Mouse (Mus musculus): Measurements from ENCODE around the gene Dnaja3. TPM values are rescaled to one million over a fixed set of nuclear protein-coding genes. Genes with fewer than 3 reads are reported as not detected.

Gene Dnaja3
- 10 to 100 TPM; 61.5 to 64.2 TPM for total RNA-seq (2021)
- long read RNA-seq, experiment 1, transcript Dnaja3-201 (12 exons, 2,648 nt): minor isoform, 14 of 114 reads
- long read RNA-seq, experiment 1, transcript Dnaja3-202 (11 exons, 2,505 nt): major isoform, 81 of 114 reads
- long read RNA-seq, experiment 1, partial matches to known transcripts: 9 of 114 reads
- long read RNA-seq, experiment 1, other reads (novel, unspliced or antisense): 10 of 114 reads
- long read RNA-seq, experiment 2, transcript Dnaja3-201 (12 exons, 2,648 nt): minor isoform, 21 of 93 reads
- long read RNA-seq, experiment 2, transcript Dnaja3-202 (11 exons, 2,505 nt): major isoform, 58 of 93 reads
- long read RNA-seq, experiment 2, partial matches to known transcripts: 8 of 93 reads
- long read RNA-seq, experiment 2, other reads (novel, unspliced or antisense): 6 of 93 reads

- DNase-seq (ENCODE audit: low spot score in 2 of 2): peak; percentile 74 to 82
These were observed at the start of gene Dnaja3, which contains the start of gene Vasn for GRCm38 (mm10) chr16:4639831-4640237. Gene Dnaja3 (plus strand): TSS chr16:4639989. Gene Vasn (plus strand): TSS chr16:4639941.

GRCm38 (mm10) chr16:4590236-4590635, 49.6 kb upstream of the Dnaja3 start:
- DNase-seq (ENCODE audit: low spot score in 2 of 2): no peak

DNA sequence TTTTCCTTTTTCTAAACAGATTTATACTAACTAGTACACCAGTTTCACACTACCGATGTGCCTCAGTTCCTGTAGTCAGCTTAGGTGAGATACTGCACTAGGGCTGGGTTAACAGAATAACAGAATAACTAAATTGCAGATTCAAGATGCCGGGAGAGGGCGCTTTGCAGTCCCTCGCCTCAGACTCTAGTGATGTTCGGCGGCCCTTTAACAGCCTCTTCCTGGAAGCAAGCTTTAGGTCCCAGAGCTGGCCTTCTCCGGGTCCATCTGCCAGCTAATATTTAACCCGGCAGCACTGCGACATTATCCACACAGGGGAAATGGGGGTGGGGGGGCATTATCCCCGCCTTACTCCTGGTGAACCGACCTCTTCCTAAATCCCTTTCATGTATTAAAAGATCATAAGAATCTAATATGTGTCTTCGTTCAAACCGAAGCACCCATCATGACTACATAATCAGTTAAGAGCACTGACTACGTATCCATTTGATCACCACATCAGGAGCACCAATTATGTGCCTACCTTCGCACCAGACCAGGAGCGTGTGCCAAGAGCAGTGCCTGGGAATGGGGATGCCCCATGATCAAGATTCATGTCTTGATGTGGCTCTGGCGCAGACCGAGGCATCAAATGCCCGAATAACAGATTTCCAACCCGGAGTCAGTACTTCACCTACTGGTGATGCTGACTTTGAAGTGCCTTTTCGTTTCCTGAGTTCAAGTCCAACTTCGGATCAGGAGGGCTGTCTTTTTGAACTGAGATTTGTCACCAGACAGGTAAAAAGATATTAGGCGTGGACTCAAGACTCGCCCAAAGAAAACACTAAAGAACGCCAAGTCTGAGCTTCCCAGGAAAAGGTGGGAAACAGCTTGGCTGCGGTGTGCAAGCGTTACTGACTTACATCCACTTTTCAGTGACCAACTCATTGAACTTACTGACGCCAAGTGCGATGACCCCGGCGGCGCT, 46.6 kb upstream of the Dnaja3 start:
- peak; percentile 53 to 61 for DNase-seq (ENCODE audit: low spot score in 2 of 2)

- peak in 1 of 2 experiments; percentile 39 for DNase-seq (ENCODE audit: low spot score in 2 of 2)
These were observed 45.6 kb upstream of the Dnaja3 start, which contains the start of gene Glis2 for GRCm38 (mm10) chr16:4593971-4594813. Gene Glis2 (plus strand): TSS chr16:4594713.

GRCm38 (mm10) chr16:4594814-4595526, 44.8 kb upstream of the Dnaja3 start:
- peak in 1 of 2 experiments; percentile 25 for DNase-seq (ENCODE audit: low spot score in 2 of 2)

DNA sequence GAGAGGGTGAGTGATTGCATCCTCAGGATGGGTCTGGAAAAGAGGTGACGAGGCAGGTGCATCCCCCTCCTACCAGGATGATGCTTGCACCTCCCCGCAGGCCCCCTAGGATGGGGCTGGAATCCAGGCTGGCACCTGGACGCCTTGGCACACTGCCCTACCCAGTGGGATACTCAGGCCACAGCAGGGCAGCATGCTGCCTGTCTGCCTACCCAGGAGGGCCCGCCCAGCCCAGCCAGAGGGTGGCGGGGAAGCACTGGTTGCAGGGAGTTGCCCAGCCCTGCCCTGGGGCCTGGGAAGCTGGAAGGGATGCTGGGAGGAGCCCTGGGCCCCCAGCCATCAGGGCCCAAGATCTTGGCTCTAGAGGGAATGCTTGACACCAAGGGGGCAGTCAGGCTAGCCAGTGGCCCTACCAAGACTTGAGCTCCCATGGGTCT, 44.2 kb upstream of the Dnaja3 start:
- no peak for DNase-seq (ENCODE audit: low spot score in 2 of 2)

- DNase-seq (ENCODE audit: low spot score in 2 of 2): no peak
These were observed 43.6 kb upstream of the Dnaja3 start for GRCm38 (mm10) chr16:4596141-4596728.

DNA sequence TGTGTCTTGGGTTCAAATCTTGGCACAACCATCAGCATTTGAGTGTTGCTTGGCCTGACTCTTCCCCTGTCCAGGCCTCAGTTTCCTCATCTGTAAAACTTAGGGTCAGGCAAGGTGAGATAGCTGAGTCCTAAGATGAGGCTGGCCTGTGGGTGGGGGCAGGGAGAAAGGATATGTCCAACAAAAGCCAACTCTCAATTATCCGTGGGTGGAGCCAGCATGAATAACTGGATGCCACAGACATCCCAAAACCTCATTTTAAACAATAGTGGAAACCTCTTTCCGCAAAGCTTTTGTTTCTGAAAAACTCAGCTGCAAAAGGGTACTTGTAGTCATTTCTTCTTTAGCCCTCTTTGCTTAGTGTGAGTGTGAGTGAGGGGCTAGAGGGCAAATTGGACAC, 43.0 kb upstream of the Dnaja3 start:
- no peak for DNase-seq (ENCODE audit: low spot score in 2 of 2)

DNA sequence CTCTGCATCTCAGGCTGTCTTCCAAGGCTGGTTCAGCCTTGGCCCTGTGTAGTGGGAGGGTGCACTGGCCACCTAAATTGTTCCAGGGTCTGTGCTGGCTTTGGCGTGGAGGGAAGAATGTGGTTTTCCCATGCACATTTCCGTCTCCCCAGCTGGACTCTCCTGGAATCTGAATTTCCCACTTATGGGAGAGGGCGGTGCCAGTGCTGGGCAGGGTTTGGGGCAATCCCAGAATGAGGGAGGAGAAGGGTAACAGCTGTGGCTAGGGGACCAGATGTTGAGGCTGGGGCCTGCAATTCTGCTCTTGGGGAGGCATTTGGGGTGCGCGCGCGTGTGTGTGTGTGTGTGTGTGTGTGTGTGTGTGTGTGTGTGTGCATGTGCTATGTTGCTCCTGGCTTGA, 42.5 kb upstream of the Dnaja3 start:
- no peak for DNase-seq (ENCODE audit: low spot score in 2 of 2)

DNA sequence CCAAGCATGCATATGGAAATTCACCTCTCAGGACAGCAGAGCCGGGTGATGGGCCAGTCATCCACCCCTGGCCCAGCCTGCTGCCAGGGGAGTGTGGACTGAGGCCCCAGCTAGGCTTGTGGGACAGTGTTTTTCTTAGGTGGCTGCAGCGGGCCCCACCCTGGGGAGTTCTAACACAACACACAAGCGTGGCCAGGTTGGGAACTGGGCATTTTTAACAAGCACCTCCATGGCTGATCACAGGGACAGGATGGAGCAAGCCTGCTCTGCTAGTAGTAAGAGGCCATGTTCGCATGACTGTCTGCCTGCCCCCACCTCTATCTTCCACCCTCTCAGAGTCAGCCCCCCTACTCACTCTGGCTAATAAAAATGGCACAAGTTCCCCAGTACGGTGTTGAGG, 41.7 kb upstream of the Dnaja3 start:
- no peak for DNase-seq (ENCODE audit: low spot score in 2 of 2)

DNA sequence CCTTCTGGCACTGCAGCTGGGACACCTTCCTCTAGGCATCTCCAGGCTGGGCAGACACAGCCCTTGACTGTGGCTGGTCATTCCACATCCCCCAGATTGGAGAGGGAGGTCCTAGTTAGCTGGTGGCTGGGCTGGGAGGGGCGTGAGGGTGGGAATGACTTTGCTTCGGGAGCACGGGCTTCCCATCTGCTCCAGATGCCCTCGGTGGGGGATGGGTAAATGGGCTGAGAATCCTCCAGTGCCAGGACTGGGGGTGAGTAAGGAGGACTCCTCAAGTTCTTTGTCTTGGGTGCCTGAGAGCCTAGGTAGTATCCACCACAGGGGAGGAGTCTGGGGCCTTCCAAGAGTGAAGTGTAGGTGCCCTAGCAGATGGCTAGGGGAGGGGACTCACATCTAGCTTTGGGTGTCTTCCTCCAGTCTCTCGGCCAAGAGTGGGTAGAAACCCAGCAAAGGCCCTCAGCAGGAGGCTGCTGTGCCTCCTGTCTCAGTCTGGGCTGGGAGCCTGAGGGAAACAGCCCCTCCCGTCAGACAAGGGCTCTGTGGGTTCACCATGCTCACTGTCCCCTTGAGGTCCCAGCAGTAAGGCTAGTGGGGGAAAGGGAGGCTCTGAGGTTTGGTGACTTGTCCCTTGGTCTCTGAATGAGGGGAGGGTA, 40.8 kb upstream of the Dnaja3 start:
- DNase-seq (ENCODE audit: low spot score in 2 of 2): no peak

DNA sequence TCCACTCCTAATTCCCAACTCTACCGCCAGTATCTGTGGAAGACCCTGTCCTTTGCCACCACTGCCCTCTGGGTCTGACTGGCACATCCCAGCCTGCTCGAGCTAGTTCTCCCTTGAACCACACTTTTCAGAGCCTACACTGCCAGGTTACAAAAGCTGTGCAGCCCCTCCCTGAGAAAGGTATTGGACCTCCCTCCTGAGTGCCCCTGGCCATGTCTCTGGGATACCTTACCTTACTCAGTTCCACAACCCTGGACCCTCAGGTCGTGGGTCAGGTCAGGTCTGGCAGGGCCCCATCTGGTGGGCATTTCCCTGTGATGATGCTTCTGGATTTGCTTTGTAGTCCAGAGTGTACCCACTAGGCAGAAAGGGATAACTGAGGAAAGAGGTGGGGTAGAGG, 40.2 kb upstream of the Dnaja3 start:
- DNase-seq (ENCODE audit: low spot score in 2 of 2): no peak

DNA sequence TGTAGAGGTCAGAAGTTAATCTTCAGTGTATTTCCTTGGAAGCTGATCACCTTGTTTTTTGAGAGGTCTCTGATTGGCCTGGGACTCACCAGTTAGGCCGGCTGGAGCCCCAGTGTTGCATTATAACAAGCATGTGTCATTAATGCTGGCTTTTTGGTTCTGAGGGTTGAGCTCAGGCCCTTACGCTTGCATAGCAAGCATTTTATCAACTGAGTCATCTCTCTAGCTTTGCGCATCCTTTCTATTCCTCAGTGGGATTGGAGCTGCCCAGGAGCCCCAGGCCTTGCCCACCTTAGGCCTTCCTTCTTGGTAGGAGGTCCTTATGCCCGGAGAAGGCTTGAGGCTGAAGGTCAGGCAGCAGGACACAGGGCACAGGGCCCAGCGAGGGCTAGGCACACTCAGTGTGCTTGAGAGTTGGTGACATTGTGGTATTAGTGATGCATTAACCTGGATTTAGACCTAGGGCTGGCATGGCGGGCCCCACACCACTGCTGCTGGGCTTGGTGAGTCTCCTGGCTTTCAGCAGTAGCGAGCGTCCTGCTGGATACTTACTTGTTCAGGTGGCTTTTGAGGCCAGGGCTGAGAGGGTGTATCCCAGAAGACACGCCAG, 39.0 kb upstream of the Dnaja3 start:
- DNase-seq (ENCODE audit: low spot score in 2 of 2): no peak

DNA sequence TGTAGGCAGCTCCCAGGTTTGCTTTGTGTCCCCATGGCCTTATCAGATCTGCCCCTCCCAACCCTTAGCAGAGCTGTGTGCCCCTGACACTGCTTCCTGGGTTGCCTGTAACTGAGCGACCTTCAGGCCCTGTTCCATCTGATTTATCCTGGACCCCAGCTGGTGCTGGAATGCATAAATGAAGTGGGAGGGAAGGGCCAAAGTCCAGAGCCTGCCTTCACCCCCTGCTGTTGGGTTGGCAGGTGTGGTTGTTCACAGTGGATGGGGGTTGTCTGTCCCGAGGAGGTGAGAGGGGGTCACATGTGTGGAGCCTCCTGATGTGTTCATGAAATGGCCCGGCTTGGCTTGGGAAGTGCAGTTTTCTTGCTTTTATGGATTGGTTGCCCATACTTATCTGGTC, 37.6 kb upstream of the Dnaja3 start:
- no peak for DNase-seq (ENCODE audit: low spot score in 2 of 2)

DNA sequence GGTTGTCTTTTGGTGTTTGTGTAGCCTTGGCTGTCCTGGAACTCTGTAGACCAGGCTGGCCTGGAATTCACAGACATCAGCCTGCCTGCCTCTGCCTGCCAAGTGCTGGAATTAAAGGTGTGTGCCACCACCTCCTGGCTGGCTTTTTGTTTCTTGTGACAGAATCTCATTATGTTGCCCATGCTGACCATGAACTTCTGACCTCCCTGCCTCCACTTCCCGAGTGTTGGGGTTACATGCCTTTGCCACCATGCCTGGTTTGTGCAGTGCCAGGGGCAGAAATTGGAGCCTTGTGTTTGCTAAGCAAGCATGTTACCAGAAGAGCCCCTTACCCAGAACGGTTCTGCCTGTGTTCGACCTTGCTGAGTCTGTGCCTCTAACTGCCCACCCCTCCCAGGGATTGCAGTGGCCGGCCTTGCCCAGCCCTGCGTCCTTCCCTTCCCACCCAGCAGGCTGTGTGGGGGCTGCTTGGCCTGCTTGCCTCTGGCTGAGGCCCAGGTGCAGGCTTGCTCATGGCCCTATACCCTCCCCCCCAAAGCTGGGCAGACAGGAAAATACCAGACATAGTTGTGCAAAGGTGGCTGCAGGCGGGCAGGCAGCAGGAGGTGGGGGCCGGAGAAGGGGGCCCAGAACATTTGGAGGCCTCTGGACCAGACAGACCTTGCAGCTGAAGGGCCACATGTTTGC, 36.9 kb upstream of the Dnaja3 start:
- DNase-seq (ENCODE audit: low spot score in 2 of 2): no peak

DNA sequence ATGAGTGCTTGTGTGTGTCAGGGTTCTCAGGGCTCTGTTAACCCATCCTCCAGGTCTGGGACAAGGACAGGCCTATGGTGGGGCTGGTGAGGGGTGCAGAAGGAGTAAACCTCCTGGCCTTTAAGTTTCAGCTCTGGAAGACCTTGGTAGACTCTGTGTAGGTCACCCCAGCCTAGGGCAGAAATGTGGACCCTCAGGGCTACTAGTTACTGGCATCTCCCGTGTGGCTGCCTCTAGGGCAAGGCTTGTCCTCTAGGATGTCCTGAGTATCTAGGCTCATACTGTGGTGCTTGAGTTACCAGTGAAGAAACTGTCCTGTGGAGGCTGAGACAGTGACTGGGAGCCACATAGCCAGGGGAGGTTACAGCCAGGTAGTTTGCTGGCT, 36.3 kb upstream of the Dnaja3 start:
- no peak for DNase-seq (ENCODE audit: low spot score in 2 of 2)

GRCm38 (mm10) chr16:4604293-4604837, 35.4 kb upstream of the Dnaja3 start:
- DNase-seq (ENCODE audit: low spot score in 2 of 2): no peak

Measured in left cerebral cortex, adult 18-20 months (tissue).